ENCODE assay signal across 20 mouse cellular contexts in genomic region chr6:48986444-48986990, GRCm38 (mm10). TPM values are rescaled to one million over a fixed set of nuclear protein-coding genes. Genes with fewer than 3 reads are reported as not detected.
DNase-seq lines count a peak whose midpoint lies in the region.
"Had no signal": no experiment of that assay in that cellular context is flagged by ENCODE, and none has a peak within 500 bp of the region (broad histone marks: within the 10 kb centered on the region; RNA-seq: fewer than 3 reads in every experiment).

Gene Svs1, plus strand, starts transcription at chr6:48986861.

- DNase-seq in embryo, embryonic 11 days = peak; percentile 1
- no peak for DNase-seq in embryo, embryonic 10 days (ENCODE audit: low spot score)
- peak; percentile 6 for DNase-seq in NIH3T3 (ENCODE audit: low read depth)
- DNase-seq in adrenal gland, postnatal 25 days = peak; percentile 42
- DNase-seq in kidney, postnatal 14 days = peak; percentile 43
- no peak for DNase-seq in left cerebral cortex, adult 8-10 months (ENCODE audit: low spot score in 2 of 2)
- no peak for DNase-seq in thymus, postnatal 25 days
- DNase-seq: cerebellum, adult 8-10 months; gastrocnemius, postnatal 10 days; heart, adult 18-20 months; heart, postnatal 4 days; liver, embryonic 13.5 days; lung, postnatal 4 days; retina, postnatal 1 day; right cerebral cortex, postnatal 4 days had no signal

RNA-seq across cellular contexts. Expression of gene Svs1, which starts in this region (rescaled TPM):
- 0.21 TPM in 1 of 2 replicates, not detected in the other for total RNA-seq in adrenal gland, postnatal 25 days (2021)
- not detected for total RNA-seq in left cerebral cortex, adult 8-10 months (2022)
- total RNA-seq: gastrocnemius, postnatal 10 days; heart, adult 18-20 months; heart, postnatal 4 days; hindbrain, postnatal 0 days; layer of hippocampus, postnatal 10 days; left cerebral cortex, postnatal 10 days; midbrain, postnatal 0 days; neutrophil, adult 5-6 weeks had no signal

Comparison
In these comparisons a context has a peak if more than half of its experiments do, and no peak if none do; other contexts are left out.
1. DNase-seq: peak in embryo, embryonic 11 days (single experiment), NIH3T3 (single experiment) and kidney, postnatal 14 days (single experiment); none in embryo, embryonic 10 days (single experiment), left cerebral cortex, adult 8-10 months (0 of 2) and thymus, postnatal 25 days (single experiment).
2. Peak in DNase-seq in adrenal gland, postnatal 25 days; RNA of the gene not detected or under 1 TPM.